Mouse (Mus musculus) monocyte, adult 2 months (primary cell): Measurements from ENCODE around the gene Eif2a.

Source experiments
- DNase-seq, 2 experiments: peaks; one replicate each; pipeline ENCODE4 v3.0.0; 2022; ENCODE audit warnings: low spot score in 2 of 2, low read depth in 1 of 2

Gene Eif2a

DNA sequence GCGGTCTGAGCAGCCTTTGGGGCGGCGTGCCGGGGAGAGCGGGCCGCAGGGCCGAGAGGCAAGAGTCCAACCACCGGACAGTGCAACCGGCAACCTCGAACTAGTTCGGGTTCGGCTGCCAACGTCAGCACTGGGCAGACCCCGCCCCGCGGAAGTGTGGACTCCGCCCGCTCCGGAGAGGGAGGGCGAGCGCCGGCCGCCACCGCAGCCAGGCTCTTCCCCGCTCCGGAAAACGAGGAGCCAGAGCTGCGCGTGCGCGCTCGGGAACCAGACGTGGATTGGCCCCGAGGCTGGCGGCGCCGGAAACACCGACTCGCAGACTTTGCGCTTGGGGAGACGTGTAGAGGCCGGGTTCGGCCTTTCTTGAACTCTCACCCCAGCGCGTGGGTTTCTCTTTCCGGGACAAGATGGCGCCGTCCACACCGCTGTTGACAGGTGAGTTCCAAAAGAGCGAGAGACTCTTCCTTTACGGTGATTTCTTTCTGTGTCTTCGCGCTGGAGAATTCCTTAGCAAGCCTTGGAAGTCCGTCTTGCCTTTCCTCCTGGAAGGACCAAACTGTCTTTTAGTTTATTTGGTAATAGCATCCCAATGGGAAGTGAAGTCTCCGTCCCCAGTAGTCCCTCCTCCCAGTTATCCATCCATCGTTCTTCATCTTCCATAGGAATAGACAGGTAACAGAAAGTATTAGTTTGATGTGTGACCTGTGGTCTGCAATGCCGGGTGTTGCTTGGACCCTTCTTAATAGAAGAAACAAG is at the start of gene Eif2a, which contains the start of gene Serp1:
TSS of gene Eif2a (plus strand) at position 170 of the 756 bp plus-strand sequence.
TSS of gene Serp1 (minus strand) at position 241 of the 756 bp plus-strand sequence.
- DNase-seq, result peak; percentile 97 to 98

DNA sequence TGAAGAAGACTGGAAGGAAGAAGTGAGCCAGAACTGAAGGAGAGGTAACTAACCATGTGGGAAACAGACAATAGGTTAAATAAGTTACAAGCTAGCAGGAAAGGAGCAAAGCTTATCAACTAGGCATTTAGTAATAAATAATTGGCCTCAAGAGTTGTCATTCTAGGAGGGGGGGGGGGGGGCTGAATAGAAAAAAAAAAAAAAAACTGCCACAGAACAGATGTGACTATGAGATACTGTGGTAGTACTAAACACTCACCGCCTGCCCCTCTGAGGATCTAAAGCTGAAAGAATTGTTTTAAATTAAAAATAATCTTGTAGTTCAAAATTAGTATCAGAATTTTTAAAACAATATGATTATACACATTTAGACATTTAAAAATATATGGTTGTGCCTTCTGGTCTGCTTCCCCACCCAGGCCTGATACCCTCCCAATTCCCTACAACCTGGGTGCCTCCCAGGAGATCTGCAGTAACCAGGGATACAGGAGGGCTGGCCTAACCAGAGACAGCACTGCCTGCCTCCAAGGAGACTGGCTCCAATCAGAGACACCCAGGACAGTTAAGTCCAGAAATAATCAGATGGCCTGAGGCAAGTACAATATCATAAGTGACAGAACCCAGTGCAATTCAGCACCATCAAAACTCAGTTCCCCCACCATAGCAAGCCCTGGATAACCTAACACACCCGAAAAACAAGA is 46.7 kb upstream of the Eif2a start:
- no peak for DNase-seq

GRCm38 (mm10) chr3:58485883-58486282 is 39.7 kb upstream of the Eif2a start:
- DNase-seq, result no peak

GRCm38 (mm10) chr3:58487121-58487520 is 38.5 kb upstream of the Eif2a start:
- DNase-seq, result no peak

- DNase-seq, result no peak
Measured at GRCm38 (mm10) chr3:58487999-58488775, 37.4 kb upstream of the Eif2a start.

GRCm38 (mm10) chr3:58490787-58491186 is 34.8 kb upstream of the Eif2a start:
- DNase-seq, result no peak

DNA sequence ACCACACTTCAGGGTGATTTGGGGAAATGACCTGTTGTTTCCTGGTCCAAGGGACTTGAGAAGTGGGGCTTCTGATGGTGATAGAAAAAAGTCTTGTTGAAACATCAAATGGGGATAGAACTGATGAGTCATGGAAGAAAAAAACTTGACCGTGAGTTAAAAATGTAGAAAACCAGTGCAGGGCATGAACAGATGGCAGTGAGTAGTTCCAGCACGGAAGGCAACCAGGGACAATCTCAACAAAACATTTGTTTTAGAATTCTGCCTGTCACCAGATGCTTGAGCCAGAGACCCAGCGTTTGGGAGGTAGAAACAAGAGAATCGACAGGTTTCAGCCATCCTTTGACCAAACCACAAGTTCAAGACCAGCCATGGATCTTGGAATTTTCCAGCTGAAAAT is 32.0 kb upstream of the Eif2a start:
- no peak for DNase-seq

GRCm38 (mm10) chr3:58501961-58502360 is 23.7 kb upstream of the Eif2a start:
- no peak for DNase-seq

DNA sequence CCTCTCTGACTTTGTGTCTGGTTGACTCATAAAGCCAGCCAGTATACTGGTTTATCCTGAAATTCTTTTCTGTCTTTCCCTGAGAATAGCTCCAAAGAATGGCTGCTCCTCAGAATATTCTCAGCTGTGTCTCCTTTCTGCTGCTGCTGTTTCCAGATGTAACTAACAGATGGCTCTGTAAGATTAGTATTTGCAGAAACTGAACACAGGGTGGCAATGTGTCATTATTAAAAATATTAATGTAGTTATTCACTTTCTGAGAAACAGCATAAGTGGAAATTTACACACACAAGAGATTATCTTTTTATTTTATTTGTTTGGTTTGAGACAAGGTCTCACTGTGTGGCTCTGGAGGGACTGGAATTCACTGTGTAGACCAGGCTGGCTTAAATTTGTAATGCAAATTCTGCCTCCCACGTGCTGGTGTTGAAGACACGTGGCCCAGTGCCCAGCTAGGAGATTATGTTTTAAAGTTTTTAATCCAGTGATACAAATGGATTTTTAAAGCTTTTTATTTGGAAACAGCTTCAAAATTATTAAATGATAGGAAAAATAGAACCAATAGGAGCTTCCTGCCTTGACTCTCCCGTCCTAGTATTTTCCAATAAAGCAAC is 21.8 kb upstream of the Eif2a start:
- no peak for DNase-seq

DNA sequence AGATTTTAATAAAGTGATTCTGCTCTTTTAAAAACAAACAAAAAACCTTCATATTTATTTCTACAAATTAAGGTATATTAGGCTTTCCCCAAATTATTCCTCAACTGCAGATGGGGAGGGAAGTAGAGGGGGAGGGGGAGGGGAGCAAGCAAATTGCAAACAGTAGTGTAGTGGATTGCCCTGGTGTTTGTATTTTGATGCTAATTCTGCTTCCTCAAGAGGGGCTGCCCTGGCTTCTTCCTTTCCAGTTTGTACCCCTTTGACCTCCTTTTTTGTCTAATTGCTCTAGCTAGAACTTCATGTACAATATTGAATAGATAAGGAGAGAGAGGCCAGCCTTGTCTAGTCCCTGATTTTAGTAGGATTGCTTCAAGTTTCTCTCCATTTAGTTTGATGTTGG is 20.9 kb upstream of the Eif2a start:
- no peak for DNase-seq

DNA sequence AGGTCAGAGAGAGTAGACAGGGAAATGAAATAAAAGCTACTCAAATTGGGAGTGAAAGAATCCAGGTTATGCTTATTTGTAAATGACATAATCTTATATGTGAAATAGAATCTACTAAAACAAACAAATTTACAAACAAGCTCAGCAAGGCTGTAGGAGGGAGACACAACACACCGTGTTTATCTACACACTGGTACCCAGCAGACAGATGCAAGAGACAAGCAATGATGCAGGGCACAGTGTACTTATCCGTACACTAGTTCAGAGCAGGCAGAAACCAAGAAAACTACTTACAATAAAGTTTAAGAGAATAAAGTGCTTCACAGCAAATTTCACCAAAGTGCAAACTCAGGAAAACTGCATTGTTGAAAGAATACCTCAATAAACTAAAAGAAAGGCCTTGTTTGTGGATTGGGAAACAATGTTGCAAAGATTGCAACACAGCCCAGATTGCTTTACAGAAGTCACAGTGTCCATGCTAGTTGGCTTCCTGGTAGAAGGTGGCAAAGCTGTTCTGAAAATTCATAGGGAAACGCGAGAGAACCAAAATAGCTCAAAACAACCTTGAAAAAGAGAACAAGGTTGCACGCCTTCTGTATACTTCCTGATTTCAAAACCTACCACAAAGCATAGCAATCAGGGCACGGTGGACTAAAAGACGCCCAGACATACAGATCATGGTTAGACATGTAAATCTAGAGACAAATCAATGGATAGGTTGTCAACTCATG is 17.4 kb upstream of the Eif2a start:
- DNase-seq, result peak; percentile 28 to 51

DNA sequence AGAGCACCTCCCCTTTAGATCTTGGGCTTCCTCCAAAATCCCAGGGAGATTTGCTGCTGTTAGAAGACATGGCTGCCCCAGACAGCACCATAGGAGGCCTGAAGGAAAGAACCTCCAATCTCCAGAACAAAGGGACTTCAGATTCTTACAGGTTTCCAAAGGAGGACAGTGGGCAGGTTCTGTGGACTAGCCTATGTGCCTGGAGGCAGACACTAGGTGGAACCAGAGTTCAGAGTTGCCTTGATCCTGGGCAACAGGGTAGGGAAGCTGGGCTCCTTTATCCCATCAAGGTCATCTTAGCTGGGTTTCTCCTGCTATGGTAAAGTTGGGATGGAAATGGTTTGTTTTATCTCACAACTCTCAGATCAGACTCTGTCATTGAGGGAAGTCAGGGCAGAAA is 14.0 kb upstream of the Eif2a start:
- no peak for DNase-seq

- DNase-seq, result no peak
Measured at GRCm38 (mm10) chr3:58512740-58513139, 12.9 kb upstream of the Eif2a start.

GRCm38 (mm10) chr3:58513483-58513882 is 12.1 kb upstream of the Eif2a start:
- DNase-seq, result no peak

GRCm38 (mm10) chr3:58515947-58516601 is 9.5 kb upstream of the Eif2a start:
- no peak for DNase-seq

DNA sequence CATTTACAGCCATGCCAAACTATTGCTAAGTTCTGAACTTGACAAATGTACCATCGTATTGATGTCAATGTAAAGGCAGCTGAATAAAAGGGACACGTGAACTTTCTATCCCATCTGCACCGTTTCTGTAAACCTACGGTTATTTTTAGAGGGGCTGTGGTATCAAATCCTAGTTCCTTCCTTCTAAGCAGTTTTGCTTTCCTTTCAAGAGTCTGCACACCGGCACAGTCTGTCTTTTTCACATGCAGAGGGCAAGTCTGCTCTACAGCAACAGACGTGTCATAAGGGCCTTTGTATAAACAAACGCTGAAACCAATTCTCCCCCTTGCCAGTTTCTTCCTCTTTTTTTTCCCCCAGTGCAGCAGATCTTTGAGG is 9.0 kb upstream of the Eif2a start:
- peak in 1 of 2 experiments; percentile 26 for DNase-seq

DNA sequence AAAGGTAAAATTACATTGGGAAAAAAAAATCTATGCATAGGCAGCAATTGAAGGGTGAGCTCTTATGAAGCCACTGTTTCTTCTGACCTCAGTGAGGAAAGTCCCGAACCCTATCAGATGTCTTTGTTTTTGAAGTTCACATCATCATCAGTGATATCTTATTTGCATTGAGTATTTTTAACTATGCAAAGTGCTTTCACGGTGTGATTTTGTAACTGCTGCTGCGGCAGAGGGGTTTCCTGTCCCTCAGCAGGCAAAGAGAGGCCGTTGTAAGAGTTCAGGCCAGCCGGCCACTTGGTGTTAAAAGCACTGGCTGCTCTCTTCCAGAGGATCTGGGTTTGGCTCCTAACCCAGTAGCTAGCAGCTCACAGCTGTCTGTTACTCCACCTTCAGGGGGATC is 8.4 kb upstream of the Eif2a start:
- DNase-seq, result no peak

GRCm38 (mm10) chr3:58517800-58518199 is 7.8 kb upstream of the Eif2a start:
- no peak for DNase-seq

DNA sequence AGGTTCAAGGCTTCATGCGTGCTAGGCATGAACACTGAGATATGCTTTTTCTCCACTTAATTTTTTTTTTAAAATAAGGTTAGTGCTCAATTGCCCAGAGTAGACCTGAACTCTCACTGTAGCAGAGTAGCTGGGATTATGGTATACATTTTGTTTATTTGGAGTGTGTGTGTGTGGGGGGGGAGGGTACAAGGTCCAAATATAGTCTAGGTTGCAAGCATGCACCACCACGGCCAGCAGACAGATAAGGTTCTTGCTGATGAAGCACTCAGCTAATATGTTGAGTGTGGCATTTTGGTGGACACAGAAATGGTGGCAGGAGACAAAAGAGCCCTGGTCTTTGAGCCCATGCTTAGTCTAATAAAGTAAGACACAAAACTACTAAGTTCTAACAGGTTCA is 6.7 kb upstream of the Eif2a start:
- no peak for DNase-seq

GRCm38 (mm10) chr3:58519536-58519935 is 6.1 kb upstream of the Eif2a start:
- no peak for DNase-seq
